Mouse (Mus musculus): ENCODE measurements at regions not wholly inside any gene's neighbourhood (a gene's known extent, or its start where the extent isn't known, plus 50 kb on each side); places are given as distances from the start of the nearest gene placed in this dataset.

- TF ChIP-seq CTCF (IDR thresholded peaks at IDR 0.05; ENCODE audit: low read depth): no peak
- no peak for TF ChIP-seq EP300 (IDR thresholded peaks at IDR 0.05; ENCODE audit: low read depth)
Measured at GRCm38 (mm10) chr4:154774332-154774731, 62.9 kb upstream of the Ttc34 start.
